Mouse (Mus musculus) kidney, embryonic 15.5 days (tissue): Measurements from ENCODE around the gene Msantd2. TPM values are rescaled to one million over a fixed set of nuclear protein-coding genes. Genes with fewer than 3 reads are reported as not detected.
A peak's percentile ranks its signal among the peaks of the same experiment; 100 is the strongest.

ENCODE experiments used
- ATAC-seq: fragments of 200-750 bp; cut with Nextera tagmentation; replicated peaks from 2 replicates; pipeline ENCODE4 v1.8.0; 2017; ENCODE audit warnings: moderate TSS enrichment; ENCODE audit not compliant: low FRiP score
- H3K27ac ChIP-seq: fragments of 300-500 bp; sonication (generic); 2 replicates; pipeline ENCODE4 v1.5.1; 2015; ENCODE audit warnings: mild to moderate bottlenecking, inconsistent platforms
- H3K27me3 ChIP-seq: fragments of 300-500 bp; sonication (generic); 2 replicates; pipeline ENCODE4 v1.6.1; 2015; ENCODE audit warnings: inconsistent platforms
- H3K36me3 ChIP-seq: fragments of 300-500 bp; sonication (generic); 2 replicates; pipeline ENCODE4 v1.6.1; 2015; ENCODE audit warnings: inconsistent platforms
- H3K4me1 ChIP-seq: fragments of 300-500 bp; sonication (generic); 2 replicates; pipeline ENCODE4 v1.6.1; 2015; ENCODE audit warnings: inconsistent platforms
- H3K4me2 ChIP-seq: fragments of 300-500 bp; sonication (generic); 2 replicates; pipeline ENCODE4 v1.6.1; 2015; ENCODE audit warnings: moderate library complexity, mild to moderate bottlenecking, inconsistent platforms
- H3K4me3 ChIP-seq: fragments of 300-500 bp; sonication (generic); replicated peaks from 2 replicates; pipeline ENCODE4 v1.5.1; 2015; ENCODE audit warnings: mild to moderate bottlenecking, inconsistent platforms
- H3K9ac ChIP-seq: fragments of 300-500 bp; sonication (generic); 2 replicates; pipeline ENCODE4 v1.6.1; 2015; ENCODE audit warnings: mild to moderate bottlenecking, inconsistent platforms
- H3K9me3 ChIP-seq: fragments of 300-500 bp; sonication (generic); replicated peaks from 2 replicates; pipeline ENCODE4 v1.6.1; 2016; ENCODE audit warnings: inconsistent platforms
- WGBS: fragments of 180-500 bp; shearing (Covaris S2); methylation state at CpG from one replicate; pipeline ENCODE4 v1.1.7; 2015; ENCODE audit warnings: mixed read lengths; 5-methylcytosine and 5-hydroxymethylcytosine counted together
- polyA plus RNA-seq: library from polyadenylated mRNA; unstranded; fragments of >200 nt; fragmentation: Nextera tagmentation; extraction: Ambion mirVana; gene quantifications from 2 replicates; pipeline ENCODE4 v1.2.1, GENCODE M21; 2015

Gene Msantd2
- polyA plus RNA-seq, 1 experiment from 2014 or later, result 23.9 TPM

DNA sequence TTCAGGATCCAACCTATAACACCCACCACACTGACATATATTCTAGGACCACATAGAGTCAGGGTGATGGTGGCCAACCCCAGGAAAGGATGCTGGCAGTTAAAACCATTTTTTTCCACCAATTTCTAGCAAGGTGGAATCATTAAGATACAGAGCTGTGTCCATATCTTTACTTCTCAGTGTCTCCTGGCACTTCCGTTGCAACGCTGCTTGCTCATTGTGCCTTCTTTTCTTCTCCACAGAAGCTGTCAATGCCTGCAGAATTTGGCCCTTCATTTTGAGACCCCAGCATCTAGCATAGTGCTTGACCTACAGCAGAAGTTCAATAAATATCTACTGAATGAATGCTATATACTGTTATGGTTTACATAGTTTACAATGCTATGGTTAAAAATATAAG is 77.9 kb downstream of the Msantd2 start:
- no peaks in the 10 kb centered on the region for H3K27me3 ChIP-seq
- ATAC-seq, result no peak
- WGBS, result 84% methylated on average over 2 of the region's 2 CpGs

DNA sequence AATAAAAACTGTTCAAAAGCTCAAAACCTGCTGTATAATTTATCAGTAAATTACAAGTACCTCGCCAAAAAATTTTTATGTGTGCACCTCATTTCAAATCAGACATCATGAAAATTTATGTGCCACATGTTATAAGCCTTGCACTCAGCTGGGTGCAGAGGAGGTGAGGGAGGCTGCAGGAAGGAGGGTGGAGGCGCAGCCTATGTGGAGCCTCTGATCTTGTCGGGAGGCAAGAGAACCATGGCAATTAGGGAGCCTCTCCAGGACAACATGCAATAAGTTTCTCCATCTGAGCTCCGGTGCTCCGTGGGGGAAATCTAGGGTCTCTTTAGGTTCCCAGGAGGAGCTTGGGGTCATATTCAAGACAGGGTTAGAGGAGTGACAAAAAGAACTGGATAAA is 78.3 kb downstream of the Msantd2 start:
- peak overlapping the region; percentile 55; the same call in 1 of the 2 replicates for H3K4me2 ChIP-seq
- H3K27me3 ChIP-seq, result no peaks in the 10 kb centered on the region
- no peak for ATAC-seq
- 0 out of 2 replicates have a peak overlapping the region, but pooled peaks have one; percentile 7 for H3K4me3 ChIP-seq
- peaks cover 19% of the 10 kb centered on the region for H3K4me1 ChIP-seq
- H3K9ac ChIP-seq, result no peak overlapping the region
- WGBS, result 31% methylated on average over 5 of the region's 5 CpGs
- no peaks in the 10 kb centered on the region for H3K9me3 ChIP-seq
- no peak overlapping the region for H3K27ac ChIP-seq
- H3K36me3 ChIP-seq, result no peaks in the 10 kb centered on the region

More for the DNA sequence above, 77.9 kb downstream of the Msantd2 start:
- no peak overlapping the region for H3K27ac ChIP-seq
- H3K36me3 ChIP-seq, result no peaks in the 10 kb centered on the region
- H3K9me3 ChIP-seq, result no peaks in the 10 kb centered on the region
- no peak overlapping the region for H3K9ac ChIP-seq
- H3K4me2 ChIP-seq, result no peak overlapping the region
- no peak overlapping the region for H3K4me3 ChIP-seq
- H3K4me1 ChIP-seq, result peaks cover 19% of the 10 kb centered on the region

DNA sequence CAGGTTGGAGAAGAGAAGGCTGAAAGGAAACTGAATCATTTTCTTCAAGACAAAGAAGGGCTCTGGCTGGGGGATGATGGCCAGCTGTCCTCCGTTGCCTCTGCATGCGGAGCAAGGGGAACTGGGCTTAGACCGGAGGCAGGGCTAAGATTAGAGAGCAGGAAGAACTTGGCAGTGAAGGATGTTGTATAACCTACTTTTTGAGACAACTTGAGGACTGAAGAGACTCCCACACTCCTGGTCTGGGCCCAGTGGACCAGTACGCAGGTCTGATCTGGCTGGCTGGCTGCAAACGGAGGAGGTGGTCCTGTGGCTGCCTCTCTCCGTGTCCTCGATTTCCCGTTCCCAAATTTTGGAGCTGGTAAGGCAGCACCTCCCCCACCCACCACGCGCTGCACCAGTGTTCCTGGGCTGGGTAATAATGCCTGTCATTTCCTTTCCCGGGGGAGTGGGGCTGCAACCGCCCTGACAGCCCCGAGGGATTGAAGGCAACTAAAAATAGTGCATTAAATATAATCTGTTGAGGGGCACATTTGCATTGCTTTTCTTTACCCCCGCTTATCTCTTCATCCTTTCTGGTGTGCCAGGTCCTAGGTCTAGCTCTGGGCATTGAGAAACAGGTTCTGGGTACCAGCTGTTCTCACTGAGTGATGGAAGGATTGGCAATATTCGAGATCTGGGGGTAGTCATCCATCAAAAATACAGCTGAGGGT is 78.9 kb downstream of the Msantd2 start:
- H3K9ac ChIP-seq, result no peak overlapping the region
- ATAC-seq, result peak; percentile 68
- 11% methylated on average over 15 of the region's 15 CpGs for WGBS
- H3K36me3 ChIP-seq, result no peaks in the 10 kb centered on the region
- no peaks in the 10 kb centered on the region for H3K27me3 ChIP-seq
- H3K4me2 ChIP-seq, result peak overlapping the region; percentile 55
- 0 out of 2 replicates have a peak overlapping the region, but pooled peaks have one; percentile 7 for H3K4me3 ChIP-seq
- H3K4me1 ChIP-seq, result peaks cover 19% of the 10 kb centered on the region
- H3K9me3 ChIP-seq, result no peaks in the 10 kb centered on the region
- H3K27ac ChIP-seq, result peak overlapping the region; percentile 15; the same call in 1 of the 2 replicates

GRCm38 (mm10) chr9:37568605-37569214 is 79.6 kb downstream of the Msantd2 start:
- H3K4me3 ChIP-seq, result no peak overlapping the region
- WGBS, result 39% methylated on average over 4 of the region's 4 CpGs
- peaks cover 19% of the 10 kb centered on the region for H3K4me1 ChIP-seq
- H3K27ac ChIP-seq, result 0 out of 2 replicates have a peak overlapping the region, but pooled peaks have one; percentile 15
- ATAC-seq, result peak; percentile 51
- no peak overlapping the region for H3K9ac ChIP-seq
- peak overlapping the region; percentile 55 for H3K4me2 ChIP-seq
- H3K36me3 ChIP-seq, result no peaks in the 10 kb centered on the region
- H3K9me3 ChIP-seq, result no peaks in the 10 kb centered on the region
- no peaks in the 10 kb centered on the region for H3K27me3 ChIP-seq

DNA sequence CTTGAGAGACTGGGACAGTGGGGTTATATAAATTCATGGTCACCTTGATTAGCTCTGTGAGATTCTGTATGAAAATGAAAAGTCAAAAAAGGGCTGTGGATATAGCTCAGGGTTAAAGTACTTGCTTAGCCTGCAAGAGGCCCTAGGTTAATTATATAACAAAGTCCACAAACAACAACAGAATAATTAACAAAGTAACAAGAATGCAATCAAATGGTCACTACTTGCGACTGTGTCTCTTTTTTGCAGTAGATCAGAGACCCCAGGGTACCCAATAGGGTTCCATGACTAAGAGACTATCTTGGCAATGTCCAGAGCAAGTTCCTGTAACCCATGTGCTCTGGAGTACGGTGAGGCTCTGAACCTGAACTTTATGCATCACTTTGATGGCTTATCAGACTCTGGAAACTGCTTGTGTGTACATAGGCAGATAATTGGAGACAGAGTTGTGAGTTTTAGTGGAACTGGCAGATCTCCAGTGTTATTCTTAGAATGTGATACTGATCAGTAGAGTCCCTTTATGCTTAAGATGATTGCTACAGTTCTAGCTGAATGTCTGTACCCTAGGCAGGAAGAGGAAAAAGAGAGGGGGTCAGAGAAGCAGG is 80.2 kb downstream of the Msantd2 start:
- no peak overlapping the region for H3K4me2 ChIP-seq
- H3K9me3 ChIP-seq, result no peaks in the 10 kb centered on the region
- no peak for ATAC-seq
- H3K4me1 ChIP-seq, result peaks cover 19% of the 10 kb centered on the region
- no peaks in the 10 kb centered on the region for H3K36me3 ChIP-seq
- H3K27ac ChIP-seq, result no peak overlapping the region
- H3K4me3 ChIP-seq, result no peak overlapping the region
- no peak overlapping the region for H3K9ac ChIP-seq
- 56% methylated on average over 2 of the region's 2 CpGs for WGBS
- H3K27me3 ChIP-seq, result no peaks in the 10 kb centered on the region

GRCm38 (mm10) chr9:37572204-37572876 is 83.2 kb downstream of the Msantd2 start:
- H3K4me2 ChIP-seq, result no peak overlapping the region
- ATAC-seq, result no peak
- H3K9ac ChIP-seq, result no peak overlapping the region
- H3K27ac ChIP-seq, result no peak overlapping the region
- peaks cover 24% of the 10 kb centered on the region for H3K4me1 ChIP-seq
- H3K9me3 ChIP-seq, result no peaks in the 10 kb centered on the region
- WGBS, result 57% methylated on average over 3 of the region's 3 CpGs
- no peak overlapping the region for H3K4me3 ChIP-seq
- H3K27me3 ChIP-seq, result peaks cover 3% of the 10 kb centered on the region; the same call in 1 of the 2 replicates
- no peaks in the 10 kb centered on the region for H3K36me3 ChIP-seq

Other genes with a start within 250 kb of the Msantd2 start
- gene Slc37a2, start 233.6 kb upstream of the Msantd2 start, polyA plus RNA-seq, result 1.9 and 4.5 TPM in 2 replicates
- 7.1 and 8.0 TPM in 2 replicates for gene Ccdc15, start 140.9 kb upstream of the Msantd2 start, polyA plus RNA-seq
- not detected in 2 replicates for gene Hepacam, start 122.0 kb upstream of the Msantd2 start, polyA plus RNA-seq
- gene Robo4, start 87.4 kb upstream of the Msantd2 start, polyA plus RNA-seq, result 15.8 and 19.6 TPM in 2 replicates
- 0.18 and 0.53 TPM in 2 replicates for gene Robo3, start 56.1 kb upstream of the Msantd2 start, polyA plus RNA-seq
- 72.7 and 76.5 TPM in 2 replicates for gene Esam, start 38.8 kb downstream of the Msantd2 start, polyA plus RNA-seq
- gene Vsig2, start 49.9 kb downstream of the Msantd2 start, polyA plus RNA-seq, result 0.91 and 1.4 TPM in 2 replicates
- gene Nrgn, start 63.6 kb downstream of the Msantd2 start, polyA plus RNA-seq, result 3.4 and 4.2 TPM in 2 replicates
- 9.5 and 9.6 TPM in 2 replicates for gene Siae, start 66.4 kb downstream of the Msantd2 start, polyA plus RNA-seq
- 6.6 and 6.7 TPM in 2 replicates for gene Spa17, start 124.4 kb downstream of the Msantd2 start, polyA plus RNA-seq
- 140 and 141 TPM in 2 replicates for gene Tbrg1, start 168.0 kb downstream of the Msantd2 start, polyA plus RNA-seq
- gene Panx3, start 179.9 kb downstream of the Msantd2 start, polyA plus RNA-seq, result 5.4 TPM in 1 of 2 replicates, not detected in the other
- not detected in 2 replicates for gene Olfr160, start 226.9 kb downstream of the Msantd2 start, polyA plus RNA-seq